Mouse (Mus musculus): ENCODE measurements around the gene Smap1. TPM values are rescaled to one million over a fixed set of nuclear protein-coding genes. Genes with fewer than 3 reads are reported as not detected.

Gene Smap1
- polyA plus RNA-seq, 1 experiment, result 143 TPM

GRCm38 (mm10) chr1:23948778-23949699 lies 26.9 kb upstream of the Smap1 start:
- Histone ChIP-seq H3K4me1 (ENCODE audit: control insufficient read depth, insufficient read depth, low read length) (peaks cover 1% of the 10 kb centered on the region; the same call in 1 of the 2 replicates), H3K4me3 (ENCODE audit: insufficient read depth, low read length) (no peak overlapping the region), H3K27ac (ENCODE audit: insufficient read depth, low read length) (no peak overlapping the region)
- TF ChIP-seq CTCF (IDR thresholded peaks at IDR 0.05; ENCODE audit: extremely low read depth, insufficient read depth, low read length), result no peak
- no peak for TF ChIP-seq POLR2A (IDR thresholded peaks at IDR 0.05; ENCODE audit: extremely low read depth, insufficient read depth, low read length)

GRCm38 (mm10) chr1:23948290-23948689 lies 26.2 kb upstream of the Smap1 start:
- H3K4me1 ChIP-seq (ENCODE audit: control insufficient read depth, insufficient read depth, low read length), result peaks cover under 1% of the 10 kb centered on the region; the same call in 1 of the 2 replicates
- TF ChIP-seq CTCF (IDR thresholded peaks at IDR 0.05; ENCODE audit: extremely low read depth, insufficient read depth, low read length) (no peak), POLR2A (IDR thresholded peaks at IDR 0.05; ENCODE audit: extremely low read depth, insufficient read depth, low read length) (no peak)
- H3K4me3 ChIP-seq (ENCODE audit: insufficient read depth, low read length), result no peak overlapping the region
- H3K27ac ChIP-seq (ENCODE audit: insufficient read depth, low read length), result no peak overlapping the region

GRCm38 (mm10) chr1:23944076-23944475 lies 22.0 kb upstream of the Smap1 start:
- no peak overlapping the region for H3K27ac ChIP-seq (ENCODE audit: insufficient read depth, low read length)
- TF ChIP-seq CTCF (IDR thresholded peaks at IDR 0.05; ENCODE audit: extremely low read depth, insufficient read depth, low read length), result no peak
- TF ChIP-seq POLR2A (IDR thresholded peaks at IDR 0.05; ENCODE audit: extremely low read depth, insufficient read depth, low read length), result no peak
- peaks cover 1% of the 10 kb centered on the region; the same call in 1 of the 2 replicates for H3K4me1 ChIP-seq (ENCODE audit: control insufficient read depth, insufficient read depth, low read length)
- no peak overlapping the region for H3K4me3 ChIP-seq (ENCODE audit: insufficient read depth, low read length)

DNA sequence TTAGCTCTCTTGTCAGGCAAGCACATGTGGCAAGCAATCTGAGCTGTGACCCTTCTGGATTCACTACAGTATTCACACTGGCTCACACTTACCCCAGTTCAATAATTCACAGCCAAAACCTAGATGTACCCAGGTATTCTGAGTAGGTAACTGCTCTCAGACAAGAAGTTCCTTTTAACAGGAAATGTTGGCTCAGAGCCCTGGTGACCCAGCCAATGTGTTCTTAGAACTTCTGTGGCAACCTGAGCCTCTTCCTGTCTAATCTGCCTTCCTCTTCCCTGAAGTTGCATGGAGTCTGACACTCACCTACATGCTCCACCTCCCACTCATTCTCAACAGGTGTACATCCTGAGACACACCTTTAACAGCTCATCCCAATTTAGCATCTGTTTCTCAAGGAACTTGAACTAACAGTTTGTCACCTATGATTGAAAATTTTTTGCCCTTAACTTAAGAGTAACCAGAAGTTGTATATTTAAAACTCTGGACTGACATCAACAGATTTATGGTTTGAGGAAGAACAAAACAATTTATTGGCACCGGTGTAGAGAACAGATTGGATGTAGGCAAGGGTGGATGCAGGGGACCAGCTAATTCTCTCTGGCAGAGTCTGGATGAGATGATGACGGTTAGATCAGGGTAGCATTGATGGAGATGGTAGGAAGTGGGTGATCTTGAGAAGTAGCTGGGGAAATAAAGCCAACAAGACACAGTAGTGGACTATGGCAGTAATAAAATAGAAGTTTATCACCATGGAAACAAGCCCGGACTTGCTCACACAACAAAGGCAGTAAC lies 21.2 kb upstream of the Smap1 start:
- 0 out of 2 replicates have a peak, but pooled peaks cover 1% of the 10 kb centered on the region for H3K4me1 ChIP-seq (ENCODE audit: control insufficient read depth, insufficient read depth, low read length)
- no peak overlapping the region for H3K27ac ChIP-seq (ENCODE audit: insufficient read depth, low read length)
- TF ChIP-seq CTCF (IDR thresholded peaks at IDR 0.05; ENCODE audit: extremely low read depth, insufficient read depth, low read length) (no peak), POLR2A (IDR thresholded peaks at IDR 0.05; ENCODE audit: extremely low read depth, insufficient read depth, low read length) (no peak)
- H3K4me3 ChIP-seq (ENCODE audit: insufficient read depth, low read length), result no peak overlapping the region

DNA sequence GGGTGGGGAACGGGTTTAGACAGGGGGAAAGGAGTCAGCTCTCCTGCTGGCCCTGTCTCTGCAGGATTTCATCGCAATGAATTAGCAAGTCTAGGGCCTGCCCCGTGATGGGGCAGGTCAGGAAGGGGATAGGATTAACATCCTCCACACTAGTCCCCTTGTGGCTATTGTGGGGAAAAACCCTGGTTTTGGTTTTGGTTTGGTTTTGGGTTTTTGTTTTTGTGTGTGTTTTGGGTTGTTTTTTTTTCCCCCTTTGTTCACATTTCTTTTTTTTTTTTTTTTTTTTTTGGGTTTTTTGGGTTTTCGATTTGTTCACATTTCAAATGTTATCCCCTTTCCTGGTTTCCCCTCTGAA lies 13.3 kb upstream of the Smap1 start:
- no peak overlapping the region for H3K4me3 ChIP-seq (ENCODE audit: insufficient read depth, low read length)
- H3K4me1 ChIP-seq (ENCODE audit: control insufficient read depth, insufficient read depth, low read length), result no peaks in the 10 kb centered on the region; the same call in 1 of the 2 replicates
- TF ChIP-seq CTCF (IDR thresholded peaks at IDR 0.05; ENCODE audit: extremely low read depth, insufficient read depth, low read length) (no peak), POLR2A (IDR thresholded peaks at IDR 0.05; ENCODE audit: extremely low read depth, insufficient read depth, low read length) (no peak)
- H3K27ac ChIP-seq (ENCODE audit: insufficient read depth, low read length), result no peak overlapping the region

GRCm38 (mm10) chr1:23934669-23935407 lies 12.7 kb upstream of the Smap1 start:
- TF ChIP-seq CTCF (IDR thresholded peaks at IDR 0.05; ENCODE audit: extremely low read depth, insufficient read depth, low read length) (no peak), POLR2A (IDR thresholded peaks at IDR 0.05; ENCODE audit: extremely low read depth, insufficient read depth, low read length) (no peak)
- no peak overlapping the region for H3K27ac ChIP-seq (ENCODE audit: insufficient read depth, low read length)
- H3K4me3 ChIP-seq (ENCODE audit: insufficient read depth, low read length), result no peak overlapping the region
- H3K4me1 ChIP-seq (ENCODE audit: control insufficient read depth, insufficient read depth, low read length), result no peaks in the 10 kb centered on the region; the same call in 1 of the 2 replicates

DNA sequence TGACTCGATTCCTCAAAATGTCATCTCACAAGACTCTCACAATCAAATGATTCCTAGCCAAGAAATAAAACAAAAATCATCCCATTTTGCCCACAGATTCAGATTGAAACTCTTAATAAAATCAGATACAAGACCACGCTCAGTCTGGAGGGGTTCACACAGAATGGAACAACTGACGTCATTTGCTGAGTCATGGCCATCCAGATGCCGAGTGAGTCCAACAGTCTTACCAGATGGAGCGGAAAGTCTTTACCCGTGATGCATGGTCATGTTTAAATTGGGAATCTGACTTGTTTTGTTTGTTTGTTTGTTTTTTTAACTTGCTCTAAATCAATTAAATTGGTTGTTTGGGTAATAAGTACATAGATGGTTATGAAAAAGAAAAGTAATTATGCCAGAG lies 7.3 kb upstream of the Smap1 start:
- no peak for TF ChIP-seq CTCF (IDR thresholded peaks at IDR 0.05; ENCODE audit: extremely low read depth, insufficient read depth, low read length)
- TF ChIP-seq POLR2A (IDR thresholded peaks at IDR 0.05; ENCODE audit: extremely low read depth, insufficient read depth, low read length), result no peak

DNA sequence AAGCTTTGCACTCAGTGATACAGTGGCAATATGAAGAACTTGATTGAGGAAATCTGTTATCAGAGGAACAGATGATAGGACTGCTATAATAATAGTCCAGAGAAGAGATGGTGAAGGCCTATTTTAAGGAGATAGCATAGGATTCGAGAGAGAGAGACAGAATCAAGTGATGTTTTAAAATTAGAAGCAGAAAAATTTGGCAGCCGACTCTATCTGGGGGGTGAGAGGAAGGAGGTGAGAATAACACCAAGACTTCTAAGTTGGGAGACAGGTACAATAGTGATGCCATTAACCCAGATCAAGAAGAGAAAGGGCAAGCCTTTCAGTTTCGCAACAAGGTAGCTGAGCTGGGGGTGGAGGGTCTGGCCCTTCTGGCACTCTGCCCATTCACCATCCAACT lies 6.3 kb upstream of the Smap1 start:
- no peaks in the 10 kb centered on the region for H3K4me1 ChIP-seq (ENCODE audit: control insufficient read depth, insufficient read depth, low read length)
- no peak overlapping the region for H3K4me3 ChIP-seq (ENCODE audit: insufficient read depth, low read length)
- no peak for TF ChIP-seq CTCF (IDR thresholded peaks at IDR 0.05; ENCODE audit: extremely low read depth, insufficient read depth, low read length)
- no peak for TF ChIP-seq POLR2A (IDR thresholded peaks at IDR 0.05; ENCODE audit: extremely low read depth, insufficient read depth, low read length)
- no peak overlapping the region for H3K27ac ChIP-seq (ENCODE audit: insufficient read depth, low read length)

More for the DNA sequence above, 7.3 kb upstream of the Smap1 start:
- no peak overlapping the region for H3K27ac ChIP-seq (ENCODE audit: insufficient read depth, low read length)
- no peak overlapping the region for H3K4me3 ChIP-seq (ENCODE audit: insufficient read depth, low read length)
- H3K4me1 ChIP-seq (ENCODE audit: control insufficient read depth, insufficient read depth, low read length), result no peaks in the 10 kb centered on the region
